Mouse (Mus musculus) kidney, postnatal 0 days (tissue): ENCODE measurements around the gene Sp7. TPM values are rescaled to one million over a fixed set of nuclear protein-coding genes. Genes with fewer than 3 reads are reported as not detected.

Experiments
- ATAC-seq: fragments of 200-750 bp; cut with Nextera tagmentation; replicated peaks from 2 replicates; pipeline ENCODE4 v1.8.0; 2017; ENCODE audit warnings: low read depth, moderate number of reproducible peaks, moderate TSS enrichment, moderate library complexity; ENCODE audit not compliant: low FRiP score
- DNase-seq: peaks from one replicate; pipeline ENCODE4 v3.0.0-alpha.2; 2016; ENCODE audit warnings: low spot score
- H3K27ac ChIP-seq: fragments of 300-500 bp; sonication (generic); 2 replicates; pipeline ENCODE4 v1.5.1; 2014; ENCODE audit warnings: mild to moderate bottlenecking
- H3K27me3 ChIP-seq: fragments of 300-500 bp; sonication (generic); 2 replicates; pipeline ENCODE4 v1.6.1; 2014; ENCODE audit warnings: low read length, mixed read lengths; ENCODE audit not compliant: insufficient read depth
- H3K36me3 ChIP-seq: fragments of 300-500 bp; sonication (generic); 2 replicates; pipeline ENCODE4 v1.6.1; 2014; ENCODE audit warnings: low read length, mixed read lengths; ENCODE audit not compliant: insufficient read depth
- H3K4me1 ChIP-seq: fragments of 300-500 bp; sonication (generic); replicated peaks from 2 replicates; pipeline ENCODE4 v1.6.1; 2014; ENCODE audit warnings: antibody characterized with exemption, low read length, mixed read lengths; ENCODE audit not compliant: insufficient read depth
- H3K4me2 ChIP-seq: fragments of 300-500 bp; sonication (generic); 2 replicates; pipeline ENCODE4 v1.6.1; 2014; ENCODE audit warnings: mild to moderate bottlenecking, low read length, moderate library complexity, mixed read lengths
- H3K4me3 ChIP-seq: fragments of 300-500 bp; sonication (generic); replicated peaks from 2 replicates; pipeline ENCODE4 v1.5.1; 2014; ENCODE audit warnings: low read depth, low read length
- H3K9ac ChIP-seq: fragments of 300-500 bp; sonication (generic); 2 replicates; pipeline ENCODE4 v1.6.1; 2014; ENCODE audit warnings: low read depth, low read length
- H3K9me3 ChIP-seq: fragments of 300-500 bp; sonication (generic); replicated peaks from 2 replicates; pipeline ENCODE4 v1.6.1; 2016; ENCODE audit warnings: low read length, inconsistent platforms, mixed read lengths
- CTCF ChIP-seq: IDR thresholded peaks from 2 replicates; pipeline ENCODE4 v1.5.1; 2016; ENCODE audit warnings: antibody characterized with exemption, low read depth, mild to moderate bottlenecking, moderate library complexity
- WGBS: fragments of 180-500 bp; shearing (Covaris S2); extraction: QIAGEN DNeasy Blood & Tissue Kit; methylation state at CpG from one replicate; pipeline ENCODE4 v1.1.7; 2014; 5-methylcytosine and 5-hydroxymethylcytosine counted together
- polyA plus RNA-seq: library from polyadenylated mRNA; unstranded; fragments of >200 nt; fragmentation: Nextera tagmentation; extraction: Ambion mirVana; gene quantifications from 2 replicates; pipeline ENCODE4 v1.2.1, GENCODE M21; 2015

The Sp7 gene
- polyA plus RNA-seq, 1 experiment from 2014 or later = 1.1 TPM

DNA sequence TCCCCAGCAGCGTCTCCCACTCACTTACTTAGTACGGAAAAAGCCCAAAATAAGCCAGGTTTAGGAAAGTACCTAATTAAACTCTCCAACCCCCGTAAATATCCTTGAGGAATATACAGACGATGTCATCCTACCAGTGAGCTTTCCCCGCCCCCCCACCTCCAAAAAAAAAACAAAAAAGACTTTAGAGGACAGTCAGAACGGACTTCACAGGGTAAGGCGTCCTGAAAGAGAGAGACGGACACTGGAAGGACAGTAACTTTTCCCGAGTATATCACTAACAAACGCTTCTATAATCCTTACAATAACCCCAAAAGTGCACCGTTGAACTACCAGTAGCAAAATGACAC lies 16.1 kb downstream of the Sp7 start:
- no peaks in the 10 kb centered on the region for H3K36me3 ChIP-seq
- H3K27me3 ChIP-seq = no peaks in the 10 kb centered on the region
- ATAC-seq (no peak), DNase-seq (no peak)
- peak overlapping the region; percentile 56 for H3K9ac ChIP-seq
- TF ChIP-seq CTCF = no peak
- H3K4me2 ChIP-seq = peak overlapping the region; percentile 93
- H3K9me3 ChIP-seq = no peaks in the 10 kb centered on the region
- WGBS = 9% methylated on average over 11 of the region's 11 CpGs
- H3K4me3 ChIP-seq = peak overlapping the region; percentile 83
- peak overlapping the region; percentile 79 for H3K27ac ChIP-seq
- peaks cover 3% of the 10 kb centered on the region for H3K4me1 ChIP-seq

DNA sequence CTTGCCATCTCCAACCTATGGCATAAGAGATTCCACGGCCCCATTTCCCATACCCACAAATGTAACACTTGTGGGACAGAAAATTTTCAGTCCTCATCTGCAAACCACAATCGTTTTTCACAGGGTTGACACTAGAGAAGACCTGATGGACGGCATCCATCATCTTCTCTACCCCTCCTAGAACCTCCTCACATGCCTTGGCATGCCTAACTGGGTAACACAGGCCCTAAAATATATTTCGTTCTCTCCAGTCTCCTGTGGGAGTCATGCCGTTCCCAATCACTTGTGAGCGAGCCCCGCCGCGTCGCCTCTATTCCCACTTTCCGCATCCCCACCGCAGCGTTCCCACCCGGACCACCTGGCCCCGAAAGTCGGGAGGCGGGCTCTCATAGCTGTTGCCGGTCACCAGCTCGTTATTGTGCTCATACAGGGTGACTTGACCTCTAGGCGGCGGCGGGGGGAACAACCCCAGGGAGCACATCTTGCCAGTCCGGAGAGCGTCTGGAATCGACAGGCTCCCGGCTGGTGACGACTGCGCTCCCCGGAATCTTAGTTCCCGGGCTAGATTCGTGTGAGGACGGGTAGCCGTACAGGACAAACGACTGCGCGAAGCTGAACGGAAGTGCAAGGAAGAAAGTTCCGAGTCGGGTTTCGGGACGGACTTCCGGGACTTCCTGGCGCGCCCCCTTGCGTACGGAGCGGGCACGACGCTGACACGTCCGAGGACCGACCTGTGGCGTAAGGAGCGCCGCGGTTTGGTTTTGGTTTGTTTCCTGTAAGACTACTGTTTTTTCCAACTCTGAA lies 16.6 kb downstream of the Sp7 start, which contains the start of gene Aaas:
Gene Aaas (minus strand): TSS at position 634 of the 804 bp plus-strand sequence.
- Histone ChIP-seq H3K27me3 (no peaks in the 10 kb centered on the region), H3K9me3 (no peaks in the 10 kb centered on the region), H3K27ac (peak within 1 kb of the TSS; percentile 79), H3K4me2 (peak within 1 kb of the TSS; percentile 93), H3K4me1 (no peaks in the 10 kb centered on the region; the same call in none of the 2 replicates), H3K9ac (peak within 1 kb of the TSS; percentile 77), H3K4me3 (peak within 1 kb of the TSS; percentile 83), H3K36me3 (0 out of 2 replicates have a peak, but pooled peaks cover 4% of the 10 kb centered on the region)
- DNase-seq = peak; percentile 98
- peak; percentile 86 for ATAC-seq
- under 1% methylated on average over 56 of the region's 56 CpGs for WGBS
- TF ChIP-seq CTCF = peak; percentile 93

DNA sequence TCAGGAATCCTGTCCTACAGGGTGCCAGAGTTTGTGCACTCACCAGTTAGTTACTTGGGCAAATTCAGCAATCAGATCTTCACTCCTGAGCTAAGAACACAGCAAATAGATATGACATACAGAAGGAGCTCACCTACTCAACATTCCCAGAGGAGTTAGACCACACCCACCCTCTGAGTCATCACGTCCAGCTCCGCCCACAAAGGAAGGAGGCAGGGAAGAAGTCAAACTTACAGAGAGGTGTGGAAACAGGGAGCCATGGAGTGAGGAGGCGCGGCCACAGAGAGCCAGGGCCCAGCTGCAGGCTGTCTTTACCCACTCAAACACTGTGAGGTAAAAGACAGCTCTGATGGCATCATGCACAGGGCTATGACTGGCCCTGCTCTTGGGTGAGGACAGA lies 20.5 kb downstream of the Sp7 start:
- WGBS = 67% methylated on average over 4 of the region's 4 CpGs

DNA sequence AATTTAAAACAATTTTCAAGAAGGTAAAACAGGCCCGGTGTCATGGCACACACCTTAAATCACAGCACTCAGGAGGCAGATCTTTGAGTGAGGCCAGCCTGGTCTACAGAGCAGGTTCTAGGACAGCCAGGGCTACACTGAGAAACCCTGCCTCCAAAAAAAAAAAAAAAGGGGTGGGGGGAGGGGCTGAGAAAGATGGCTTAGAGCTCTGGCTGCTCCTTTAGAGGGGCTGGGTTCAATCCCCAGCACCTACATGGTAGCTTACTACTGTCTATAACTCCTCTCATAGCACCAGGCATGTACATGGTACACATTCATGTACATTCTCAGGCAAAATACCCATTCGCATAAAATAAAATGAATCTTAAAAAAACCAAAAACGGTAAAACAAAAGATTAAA lies 22.5 kb downstream of the Sp7 start:
- ATAC-seq = no peak
- no peak for DNase-seq
- H3K9me3 ChIP-seq = no peaks in the 10 kb centered on the region
- H3K4me2 ChIP-seq = no peak overlapping the region
- no peak overlapping the region for H3K4me3 ChIP-seq
- no peak overlapping the region for H3K9ac ChIP-seq
- H3K27ac ChIP-seq = no peak overlapping the region
- TF ChIP-seq CTCF = no peak
- 93% methylated on average over 3 of the region's 3 CpGs for WGBS
- H3K4me1 ChIP-seq = no peaks in the 10 kb centered on the region
- no peaks in the 10 kb centered on the region for H3K27me3 ChIP-seq
- peaks cover 9% of the 10 kb centered on the region; the same call in 1 of the 2 replicates for H3K36me3 ChIP-seq

More for the DNA sequence above, 20.5 kb downstream of the Sp7 start:
- H3K4me2 ChIP-seq = no peak overlapping the region
- no peak for ATAC-seq
- H3K27ac ChIP-seq = no peak overlapping the region
- H3K4me1 ChIP-seq = no peaks in the 10 kb centered on the region; the same call in 1 of the 2 replicates
- no peak overlapping the region for H3K4me3 ChIP-seq
- DNase-seq = no peak
- peaks cover 8% of the 10 kb centered on the region; the same call in 1 of the 2 replicates for H3K36me3 ChIP-seq
- TF ChIP-seq CTCF = no peak
- H3K9ac ChIP-seq = no peak overlapping the region
- H3K9me3 ChIP-seq = no peaks in the 10 kb centered on the region
- H3K27me3 ChIP-seq = no peaks in the 10 kb centered on the region

DNA sequence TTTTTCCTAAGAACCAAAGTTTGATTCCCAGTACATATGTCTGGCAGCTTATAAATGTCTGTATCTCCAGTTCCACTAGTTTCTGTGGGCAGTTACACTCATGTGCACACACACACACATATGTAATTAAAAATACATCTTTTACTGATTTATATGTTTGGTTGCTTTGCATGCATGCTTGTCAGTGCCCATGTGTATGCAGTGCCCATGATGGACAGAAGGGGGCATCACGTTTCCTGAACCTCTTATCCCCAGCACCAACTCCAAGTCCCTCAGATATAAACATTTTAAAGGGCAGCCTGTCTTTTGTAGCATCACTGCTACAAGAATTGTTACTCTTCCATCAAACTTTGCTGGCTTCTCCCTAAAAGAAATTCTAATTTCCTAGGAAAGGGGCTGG lies 25.4 kb downstream of the Sp7 start:
- Histone ChIP-seq H3K4me1 (no peaks in the 10 kb centered on the region), H3K27me3 (no peaks in the 10 kb centered on the region), H3K4me2 (no peak overlapping the region), H3K27ac (no peak overlapping the region), H3K9ac (no peak overlapping the region), H3K4me3 (no peak overlapping the region), H3K9me3 (no peaks in the 10 kb centered on the region), H3K36me3 (peaks cover 31% of the 10 kb centered on the region)
- ATAC-seq (no peak), DNase-seq (peak; percentile 78)
- TF ChIP-seq CTCF = peak; percentile 79
- 14% methylated on average over 1 of the region's 1 CpGs for WGBS

DNA sequence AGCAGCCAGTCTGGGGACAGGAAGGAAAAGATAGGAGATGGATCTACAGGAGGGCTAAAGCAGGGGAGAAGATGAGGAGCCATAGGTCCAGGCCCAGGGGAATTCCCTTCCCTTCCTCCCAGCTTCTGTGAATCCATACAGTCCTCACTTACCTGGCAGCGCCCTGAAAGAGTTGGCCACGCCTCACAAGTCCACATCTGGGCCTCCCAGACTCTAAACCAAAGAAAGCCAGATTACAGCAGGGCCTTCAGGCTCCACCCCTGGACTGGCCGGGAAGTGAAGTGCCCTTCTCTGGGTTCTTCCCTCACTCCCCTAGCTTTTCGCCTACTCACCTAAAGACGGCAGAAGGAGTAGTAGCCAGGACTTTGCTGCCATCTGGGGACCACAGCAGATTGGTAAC lies 27.4 kb downstream of the Sp7 start:
- H3K27ac ChIP-seq = no peak overlapping the region
- H3K9ac ChIP-seq = peak overlapping the region; percentile 35; the same call in 1 of the 2 replicates
- no peaks in the 10 kb centered on the region for H3K4me1 ChIP-seq
- H3K9me3 ChIP-seq = no peaks in the 10 kb centered on the region
- no peak for TF ChIP-seq CTCF
- no peak overlapping the region for H3K4me2 ChIP-seq
- DNase-seq (no peak), ATAC-seq (no peak)
- 64% methylated on average over 5 of the region's 5 CpGs for WGBS
- H3K27me3 ChIP-seq = no peaks in the 10 kb centered on the region
- H3K36me3 ChIP-seq = peaks cover 36% of the 10 kb centered on the region
- H3K4me3 ChIP-seq = no peak overlapping the region
